Mouse (Mus musculus) midbrain, embryonic 14.5 days (tissue): ENCODE data around the gene Slc5a2. TPM values are rescaled to one million over a fixed set of nuclear protein-coding genes. Genes with fewer than 3 reads are reported as not detected.

Experiments
- ATAC-seq: fragments of 200-750 bp; cut with Nextera tagmentation; 2 replicates; pipeline ENCODE4 v1.8.0; 2017; ENCODE audit warnings: moderate number of reproducible peaks, moderate library complexity; ENCODE audit not compliant: low FRiP score, low TSS enrichment
- DNase-seq: peaks from one replicate; pipeline ENCODE4 v3.0.0-alpha.2; 2015
- H3K27ac ChIP-seq: fragments of 300-500 bp; sonication (generic); replicated peaks from 2 replicates; pipeline ENCODE4 v1.5.1; 2014; ENCODE audit warnings: mild to moderate bottlenecking, low read depth, low read length, moderate library complexity
- H3K27me3 ChIP-seq: fragments of 300-500 bp; sonication (generic); 2 replicates; pipeline ENCODE4 v1.6.1; 2014; ENCODE audit warnings: low read length, control low read depth, mixed read lengths; ENCODE audit not compliant: control insufficient read depth, insufficient read depth
- H3K36me3 ChIP-seq: fragments of 300-500 bp; sonication (generic); 2 replicates; pipeline ENCODE4 v1.6.1; 2014; ENCODE audit warnings: low read length, control low read depth; ENCODE audit not compliant: control insufficient read depth, insufficient read depth
- H3K4me1 ChIP-seq: fragments of 300-500 bp; sonication (generic); 2 replicates; pipeline ENCODE4 v1.6.1; 2014; ENCODE audit warnings: mild to moderate bottlenecking, antibody characterized with exemption, low read length, control low read depth; ENCODE audit not compliant: control insufficient read depth, insufficient read depth
- H3K4me2 ChIP-seq: fragments of 300-500 bp; sonication (generic); 2 replicates; pipeline ENCODE4 v1.6.1; 2014; ENCODE audit warnings: mild to moderate bottlenecking, low read length, moderate library complexity
- H3K4me3 ChIP-seq: fragments of 300-500 bp; sonication (generic); replicated peaks from 2 replicates; pipeline ENCODE4 v1.5.1; 2014; ENCODE audit warnings: low read depth, low read length
- H3K9ac ChIP-seq: fragments of 300-500 bp; sonication (generic); replicated peaks from 2 replicates; pipeline ENCODE4 v1.6.1; 2014; ENCODE audit warnings: mild to moderate bottlenecking, low read length, moderate library complexity
- H3K9me3 ChIP-seq: fragments of 300-500 bp; sonication (generic); 2 replicates; pipeline ENCODE4 v1.6.1; 2016; ENCODE audit warnings: low read length, control low read depth, mixed read lengths; ENCODE audit not compliant: control insufficient read depth
- WGBS: fragments of 180-500 bp; shearing (Covaris S2); extraction: QIAGEN DNeasy Blood & Tissue Kit; methylation state at CpG from one replicate; pipeline ENCODE4 v1.1.7; 2014; 5-methylcytosine and 5-hydroxymethylcytosine counted together
- polyA plus RNA-seq: library from polyadenylated mRNA; unstranded; fragments of >200 nt; fragmentation: Nextera tagmentation; extraction: Ambion mirVana; gene quantifications from 2 replicates; pipeline ENCODE4 v1.2.1, GENCODE M21; 2014

Gene Slc5a2
- polyA plus RNA-seq, 1 experiment from 2014 or later, result not detected

DNA sequence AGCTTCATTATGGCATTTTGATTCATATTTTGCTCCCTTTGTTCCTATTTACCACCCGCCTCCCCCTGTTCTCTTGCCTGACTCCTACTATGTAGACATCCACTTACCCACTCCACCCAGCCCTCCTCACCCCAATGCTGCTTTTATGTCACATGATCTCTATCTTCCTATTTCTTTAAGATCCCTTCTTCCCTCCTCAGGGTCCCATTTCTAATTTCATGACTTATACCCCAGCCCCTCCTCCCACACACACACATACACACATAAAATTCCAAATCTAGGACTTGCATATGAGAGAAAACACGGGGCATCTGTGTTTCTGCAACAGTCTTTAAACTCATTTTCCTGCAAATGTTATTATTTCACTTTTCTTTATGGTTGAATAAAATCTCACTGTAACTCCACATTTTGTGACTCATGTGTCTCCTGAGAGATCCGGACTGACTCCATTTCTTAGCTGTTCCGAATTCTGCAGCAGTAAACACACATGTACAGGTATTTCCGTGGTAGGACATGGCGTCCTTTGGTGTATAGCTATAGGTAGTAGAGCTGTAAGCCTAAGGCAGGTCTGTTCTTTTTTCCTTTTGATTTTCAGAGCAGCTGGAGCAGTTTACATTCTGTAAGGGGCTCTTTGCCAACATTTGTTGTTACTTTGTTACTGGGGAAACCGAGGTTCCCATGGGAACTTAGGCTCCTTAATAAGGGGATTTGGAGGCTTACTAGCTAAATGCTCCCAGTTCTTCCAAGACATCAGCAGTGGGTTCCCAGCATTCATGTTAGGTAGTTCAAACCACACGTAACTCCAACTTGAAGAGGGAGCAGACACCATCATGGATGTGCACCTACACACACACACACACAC is 33.3 kb downstream of the Slc5a2 start:
- Histone ChIP-seq H3K36me3 (0 out of 2 replicates have a peak, but pooled peaks cover 6% of the 10 kb centered on the region), H3K27me3 (no peaks in the 10 kb centered on the region), H3K4me1 (peaks cover 7% of the 10 kb centered on the region), H3K9me3 (no peaks in the 10 kb centered on the region), H3K27ac (no peak overlapping the region), H3K4me3 (peak overlapping the region; percentile 73), H3K4me2 (peak overlapping the region; percentile 91), H3K9ac (no peak overlapping the region; the same call in 1 of the 2 replicates)
- ATAC-seq (no peak), DNase-seq (peak; percentile 79)
- WGBS, result 72% methylated on average over 8 of the region's 8 CpGs

DNA sequence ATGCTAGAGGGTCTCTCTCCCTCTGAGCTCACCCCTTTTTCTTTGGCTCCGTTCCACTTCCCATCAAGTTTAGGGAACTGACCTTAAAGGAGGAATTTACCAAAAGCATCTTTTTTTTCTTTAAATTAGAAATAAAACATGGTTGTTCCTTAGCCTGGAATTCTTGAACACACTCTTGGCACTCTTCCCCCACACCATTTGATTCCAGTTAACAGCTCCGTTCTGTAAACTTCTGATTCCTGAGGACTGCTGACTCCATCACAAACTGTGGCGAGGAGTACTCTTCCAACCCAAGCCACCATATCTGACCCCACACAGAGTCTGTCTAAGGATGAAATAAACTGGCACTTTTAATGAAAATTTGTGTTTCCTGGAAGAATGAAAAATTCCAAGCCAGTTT is 35.5 kb downstream of the Slc5a2 start:
- H3K4me1 ChIP-seq, result peaks cover 7% of the 10 kb centered on the region
- 83% methylated on average over 3 of the region's 3 CpGs for WGBS
- no peaks in the 10 kb centered on the region for H3K36me3 ChIP-seq
- DNase-seq (no peak), ATAC-seq (no peak)
- no peak overlapping the region for H3K27ac ChIP-seq
- H3K27me3 ChIP-seq, result no peaks in the 10 kb centered on the region
- no peak overlapping the region for H3K9ac ChIP-seq
- H3K4me3 ChIP-seq, result no peak overlapping the region
- no peak overlapping the region for H3K4me2 ChIP-seq
- no peaks in the 10 kb centered on the region for H3K9me3 ChIP-seq

DNA sequence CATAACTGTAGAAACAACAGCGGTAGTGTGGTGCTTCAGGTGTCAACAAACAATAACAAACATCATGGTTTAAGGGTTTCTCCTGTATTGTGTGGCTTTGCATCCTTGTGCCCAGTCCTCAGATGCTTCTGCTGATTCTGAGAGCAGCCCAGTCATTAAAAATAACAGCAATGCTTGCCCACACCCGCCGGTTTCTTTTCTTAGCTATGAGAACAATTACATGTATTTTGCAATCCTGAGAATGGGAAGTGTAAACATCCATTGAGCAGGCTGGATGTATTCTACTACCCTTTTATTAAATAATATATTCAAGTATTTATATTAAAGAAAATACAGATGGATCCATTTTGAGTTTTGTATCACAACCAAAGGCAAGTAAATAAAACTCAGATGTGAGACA is 36.7 kb downstream of the Slc5a2 start:
- no peak overlapping the region for H3K4me3 ChIP-seq
- H3K4me1 ChIP-seq, result peaks cover 4% of the 10 kb centered on the region
- DNase-seq (no peak), ATAC-seq (no peak)
- H3K4me2 ChIP-seq, result no peak overlapping the region
- no peaks in the 10 kb centered on the region for H3K27me3 ChIP-seq
- no peak overlapping the region for H3K27ac ChIP-seq
- no peak overlapping the region for H3K9ac ChIP-seq
- 86% methylated on average over 3 of the region's 3 CpGs for WGBS
- H3K9me3 ChIP-seq, result no peaks in the 10 kb centered on the region
- no peaks in the 10 kb centered on the region for H3K36me3 ChIP-seq

DNA sequence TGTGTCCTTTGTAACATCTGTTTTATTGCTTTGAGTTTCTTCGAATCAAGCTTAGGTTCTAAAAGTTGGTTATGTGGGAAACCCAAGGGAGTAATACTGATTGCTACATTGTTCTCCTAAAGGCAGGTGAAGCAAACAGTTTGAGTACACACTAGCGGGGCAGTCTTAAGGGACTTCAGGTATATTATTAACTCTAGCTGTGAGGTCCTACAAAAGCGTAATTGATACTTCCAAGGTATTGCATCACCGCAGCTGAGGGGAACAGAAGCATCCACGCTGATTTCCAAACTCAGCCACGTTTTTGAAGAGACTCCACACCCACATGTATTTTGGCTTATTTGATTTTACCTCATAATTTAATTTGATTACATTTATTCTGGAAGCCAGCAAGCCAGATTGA is 38.7 kb downstream of the Slc5a2 start:
- WGBS, result 85% methylated on average over 6 of the region's 6 CpGs
- Histone ChIP-seq H3K27me3 (no peaks in the 10 kb centered on the region), H3K4me3 (no peak overlapping the region), H3K36me3 (no peaks in the 10 kb centered on the region), H3K4me1 (no peaks in the 10 kb centered on the region), H3K4me2 (no peak overlapping the region), H3K27ac (no peak overlapping the region), H3K9ac (no peak overlapping the region), H3K9me3 (no peaks in the 10 kb centered on the region)
- DNase-seq, result no peak
- no peak for ATAC-seq

DNA sequence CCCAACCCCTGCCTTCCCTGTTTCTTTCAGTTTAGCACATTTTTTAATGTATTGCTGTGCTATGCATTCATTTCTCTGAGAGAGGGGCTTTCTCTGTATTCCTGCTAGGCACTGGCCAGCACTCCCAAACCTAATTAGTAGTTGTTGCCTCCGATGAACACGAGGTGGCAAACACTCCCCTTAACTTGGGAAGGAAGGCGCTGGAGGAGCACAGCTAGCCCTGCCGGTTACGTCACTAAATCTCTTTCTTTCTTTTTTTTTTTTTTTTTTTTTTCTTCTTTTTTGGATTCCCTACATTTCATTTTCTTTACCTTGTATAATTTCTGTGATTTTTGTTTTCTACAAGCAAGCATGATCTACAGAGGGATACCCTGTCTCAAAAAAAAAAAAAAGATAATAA is 39.5 kb downstream of the Slc5a2 start:
- Histone ChIP-seq H3K4me1 (no peaks in the 10 kb centered on the region), H3K4me3 (no peak overlapping the region)

DNA sequence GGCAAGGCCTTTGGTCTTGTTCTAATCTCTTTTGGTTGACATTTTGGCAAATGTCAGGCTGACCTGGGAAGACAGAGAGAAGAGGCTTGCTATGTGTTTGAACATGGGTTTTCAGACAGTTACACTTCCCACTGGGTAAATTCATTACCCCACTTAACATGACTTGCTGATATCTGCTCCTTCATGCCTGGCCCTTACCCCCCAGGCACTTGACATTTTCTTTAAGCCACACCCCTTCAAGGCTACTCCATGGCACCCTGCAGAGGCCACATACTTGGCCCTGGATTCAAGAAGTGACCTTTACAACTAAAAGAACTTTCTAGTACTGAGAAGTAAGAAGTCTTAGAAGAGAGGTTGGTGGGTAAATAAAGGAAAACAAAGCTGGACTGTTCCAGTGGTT is 42.4 kb downstream of the Slc5a2 start:
- ATAC-seq (no peak), DNase-seq (no peak)
- H3K9ac ChIP-seq, result no peak overlapping the region

More for the DNA sequence above, 39.5 kb downstream of the Slc5a2 start:
- Histone ChIP-seq H3K4me2 (no peak overlapping the region), H3K9me3 (no peaks in the 10 kb centered on the region), H3K36me3 (no peaks in the 10 kb centered on the region), H3K9ac (no peak overlapping the region), H3K27ac (no peak overlapping the region), H3K27me3 (no peaks in the 10 kb centered on the region)
- 6% methylated on average over 5 of the region's 5 CpGs for WGBS
- DNase-seq (peak; percentile 85), ATAC-seq (no peak; the same call in 1 of the 2 replicates)

DNA sequence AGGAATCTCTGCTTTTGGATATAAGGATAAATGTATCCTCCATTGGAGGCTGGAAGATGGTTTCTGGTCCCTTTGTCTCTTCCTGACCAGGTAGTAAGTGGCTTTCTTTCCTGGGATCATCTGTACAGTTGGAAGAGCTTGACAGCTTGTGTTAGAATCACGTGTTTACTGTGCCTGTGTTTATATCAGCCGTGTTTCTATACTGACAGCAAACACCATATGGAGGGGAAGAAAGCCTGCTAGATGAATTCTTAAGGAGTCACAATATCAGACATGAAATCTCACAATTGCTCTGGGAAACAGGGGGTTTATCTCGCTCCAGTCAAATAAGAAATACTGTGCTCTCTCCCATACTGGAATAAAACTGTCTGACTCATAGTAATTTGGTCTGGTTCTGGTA is 43.8 kb downstream of the Slc5a2 start:
- H3K4me3 ChIP-seq, result no peak overlapping the region
- no peaks in the 10 kb centered on the region for H3K27me3 ChIP-seq
- H3K4me1 ChIP-seq, result no peaks in the 10 kb centered on the region
- H3K9ac ChIP-seq, result no peak overlapping the region
- ATAC-seq (no peak), DNase-seq (no peak)
- no peak overlapping the region for H3K27ac ChIP-seq
- no peak overlapping the region for H3K4me2 ChIP-seq
- H3K36me3 ChIP-seq, result no peaks in the 10 kb centered on the region
- H3K9me3 ChIP-seq, result no peaks in the 10 kb centered on the region
- WGBS, result 73% methylated on average over 3 of the region's 3 CpGs

More for the DNA sequence above, 42.4 kb downstream of the Slc5a2 start:
- Histone ChIP-seq H3K4me3 (no peak overlapping the region), H3K27ac (no peak overlapping the region), H3K27me3 (no peaks in the 10 kb centered on the region), H3K4me2 (no peak overlapping the region), H3K36me3 (no peaks in the 10 kb centered on the region), H3K9me3 (no peaks in the 10 kb centered on the region), H3K4me1 (no peaks in the 10 kb centered on the region)

DNA sequence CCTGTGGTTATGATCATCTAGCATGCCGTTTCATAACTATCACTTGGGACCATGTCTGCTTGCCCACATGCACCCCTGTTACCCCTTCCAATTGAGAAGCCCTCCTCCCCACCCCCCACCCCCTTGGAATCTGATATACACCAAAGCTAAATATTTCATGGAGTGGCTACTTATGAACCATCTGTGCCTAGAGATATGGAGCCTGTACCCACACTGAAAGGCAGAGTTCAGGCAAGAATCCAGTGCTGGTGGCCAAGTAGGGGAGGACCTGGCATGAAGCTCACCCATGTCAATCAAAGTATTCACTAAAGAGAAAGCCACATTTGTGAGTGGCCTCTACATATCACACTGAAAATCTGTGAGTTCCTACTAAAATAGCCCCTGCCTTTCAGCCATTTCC is 44.3 kb downstream of the Slc5a2 start:
- Histone ChIP-seq H3K27me3 (no peaks in the 10 kb centered on the region), H3K4me3 (no peak overlapping the region), H3K9me3 (no peaks in the 10 kb centered on the region), H3K4me1 (no peaks in the 10 kb centered on the region), H3K27ac (no peak overlapping the region), H3K4me2 (no peak overlapping the region), H3K36me3 (no peaks in the 10 kb centered on the region), H3K9ac (no peak overlapping the region)
- DNase-seq (no peak), ATAC-seq (no peak)
- 65% methylated on average over 1 of the region's 1 CpGs for WGBS

DNA sequence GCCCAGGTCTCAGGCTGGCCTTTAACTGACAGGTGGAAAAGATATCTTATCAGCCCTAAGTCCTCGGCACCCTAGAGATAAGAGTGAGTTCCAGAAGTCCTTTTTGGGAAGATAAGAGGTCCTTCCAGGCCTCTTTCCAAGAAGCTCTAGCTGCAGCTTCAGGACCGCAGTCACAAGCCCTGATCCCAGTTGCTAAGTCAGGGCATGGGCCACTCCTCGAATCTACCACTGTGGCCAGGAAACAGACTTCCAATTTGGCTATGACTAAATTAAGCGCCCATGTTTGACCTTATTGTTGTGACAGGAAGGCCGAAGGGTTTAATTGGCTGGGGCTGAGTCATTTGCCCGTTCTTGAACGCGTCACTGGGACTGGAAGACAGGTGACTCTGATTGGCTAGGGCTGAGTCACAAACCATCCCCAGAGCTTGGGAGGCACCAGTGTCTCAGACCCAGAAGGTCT is 44.8 kb downstream of the Slc5a2 start:
- Histone ChIP-seq H3K9ac (no peak overlapping the region), H3K4me3 (no peak overlapping the region), H3K27ac (no peak overlapping the region), H3K4me2 (no peak overlapping the region), H3K27me3 (no peaks in the 10 kb centered on the region), H3K4me1 (no peaks in the 10 kb centered on the region), H3K9me3 (no peaks in the 10 kb centered on the region), H3K36me3 (no peaks in the 10 kb centered on the region)
- no peak for DNase-seq
- WGBS, result 83% methylated on average over 8 of the region's 8 CpGs
- no peak for ATAC-seq
